ENCODE assay signal across 19 mouse cellular contexts in genomic region chr7:90046228-90046627, GRCm38 (mm10).
DNase-seq lines count a peak whose midpoint lies in the region; ATAC-seq lines count a peak whose summit lies in the region.
"Had no signal": no experiment of that assay in that cellular context is flagged by ENCODE, and none has a peak within 500 bp of the region (broad histone marks: within the 10 kb centered on the region; RNA-seq: fewer than 3 reads in every experiment).

No protein-coding gene starts in this region.

- H3K36me3 ChIP-seq in lung, embryonic 15.5 days = no peaks in the 10 kb centered on the region
- no peaks in the 10 kb centered on the region for H3K36me3 ChIP-seq in liver, embryonic 12.5 days
- no peaks in the 10 kb centered on the region for H3K36me3 ChIP-seq in stomach, embryonic 15.5 days
- H3K36me3 ChIP-seq: forebrain, embryonic 10.5 days; heart, embryonic 12.5 days; hindbrain, embryonic 13.5 days; kidney, embryonic 15.5 days; limb, embryonic 13.5 days; neural tube, embryonic 13.5 days had no signal

- H3K4me1 ChIP-seq in lung, embryonic 15.5 days = peaks cover 39% of the 10 kb centered on the region
- H3K4me1 ChIP-seq in brown adipose tissue, adult 24 weeks (ENCODE audit: control insufficient read depth, insufficient read depth, insufficient read length, low read length) = peaks cover 49% of the 10 kb centered on the region
- H3K4me1 ChIP-seq in liver, embryonic 12.5 days = peaks cover 92% of the 10 kb centered on the region
- peaks cover 8% of the 10 kb centered on the region for H3K4me1 ChIP-seq in stomach, embryonic 15.5 days

- no peak for ATAC-seq in lung, embryonic 15.5 days (ENCODE audit: borderline replicate concordance, extremely low read depth, low FRiP score, low TSS enrichment)
- no peak for ATAC-seq in liver, embryonic 12.5 days
- no peak for ATAC-seq in stomach, embryonic 15.5 days (ENCODE audit: insufficient read depth, low FRiP score, low read depth)
- ATAC-seq: forebrain, postnatal 0 days; inflammation-experienced regulatory T-cells, adult 6 months had no signal

- H3K9me3 ChIP-seq in lung, embryonic 15.5 days = no peaks in the 10 kb centered on the region
- H3K9me3 ChIP-seq in liver, embryonic 12.5 days (replicated peaks) = no peaks in the 10 kb centered on the region
- no peaks in the 10 kb centered on the region for H3K9me3 ChIP-seq in stomach, embryonic 15.5 days
- H3K9me3 ChIP-seq: forebrain, embryonic 10.5 days; heart, embryonic 12.5 days; hindbrain, embryonic 13.5 days; kidney, embryonic 15.5 days; limb, embryonic 13.5 days; neural tube, embryonic 13.5 days had no signal

- H3K4me2 ChIP-seq in lung, embryonic 15.5 days = no peak overlapping the region
- H3K4me2 ChIP-seq in liver, embryonic 12.5 days = peak overlapping the region; percentile 51
- H3K4me2 ChIP-seq in stomach, embryonic 15.5 days = no peak overlapping the region
- H3K4me2 ChIP-seq: heart, embryonic 12.5 days; hindbrain, embryonic 13.5 days; kidney, embryonic 15.5 days; limb, embryonic 13.5 days; neural tube, embryonic 13.5 days had no signal

- 72% methylated on average over 3 of the region's 3 CpGs for WGBS in lung, embryonic 15.5 days
- WGBS in liver, embryonic 12.5 days (ENCODE audit: insufficient replicate concordance) = 75% methylated on average over 3 of the region's 3 CpGs
- 62% methylated on average over 3 of the region's 3 CpGs for WGBS in stomach, embryonic 15.5 days

- no peaks in the 10 kb centered on the region for H3K27me3 ChIP-seq in lung, embryonic 15.5 days
- H3K27me3 ChIP-seq in liver, embryonic 12.5 days (replicated peaks) = no peaks in the 10 kb centered on the region
- H3K27me3 ChIP-seq in stomach, embryonic 15.5 days (replicated peaks) = no peaks in the 10 kb centered on the region
- H3K27me3 ChIP-seq: heart, embryonic 12.5 days; hindbrain, embryonic 13.5 days; kidney, embryonic 15.5 days; limb, embryonic 13.5 days; neural tube, embryonic 13.5 days had no signal

- no peak for DNase-seq in lung, postnatal 25 days (ENCODE audit: low spot score)
- DNase-seq in kidney, adult 18-20 months = no peak
- DNase-seq in embryo, embryonic 11 days = no peak
- DNase-seq: cerebellum, adult 11 months; forebrain, postnatal 0 days; layer of hippocampus, postnatal 36 days; midbrain, embryonic 14.5 days; right cerebral cortex, adult 18-20 months had no signal

- no peak overlapping the region for H3K4me3 ChIP-seq in lung, embryonic 15.5 days
- no peak overlapping the region for H3K4me3 ChIP-seq in brown adipose tissue, adult 24 weeks (ENCODE audit: insufficient read depth, low read depth, low read length)
- peak overlapping the region; percentile 36 for H3K4me3 ChIP-seq in liver, embryonic 12.5 days
- no peak overlapping the region for H3K4me3 ChIP-seq in stomach, embryonic 15.5 days (replicated peaks)
- H3K4me3 ChIP-seq: forebrain, embryonic 10.5 days; heart, embryonic 12.5 days; hindbrain, embryonic 13.5 days; kidney, embryonic 15.5 days; limb, embryonic 13.5 days; neural tube, embryonic 13.5 days had no signal

- H3K27ac ChIP-seq in lung, embryonic 15.5 days = peak overlapping the region; percentile 83
- H3K27ac ChIP-seq in brown adipose tissue, adult 24 weeks (replicated peaks; ENCODE audit: low read depth, low read length) = peak overlapping the region; percentile 64
- H3K27ac ChIP-seq in liver, embryonic 12.5 days = peak overlapping the region; percentile 87
- peak overlapping the region; percentile 68; the same call in 1 of the 2 replicates for H3K27ac ChIP-seq in stomach, embryonic 15.5 days
- H3K27ac ChIP-seq: forebrain, embryonic 10.5 days; hindbrain, embryonic 13.5 days; kidney, embryonic 15.5 days; limb, embryonic 13.5 days; neural tube, embryonic 13.5 days had no signal

- no peak overlapping the region for H3K9ac ChIP-seq in lung, embryonic 15.5 days
- H3K9ac ChIP-seq in liver, embryonic 12.5 days = peak overlapping the region; percentile 61
- H3K9ac ChIP-seq in stomach, embryonic 15.5 days = no peak overlapping the region
- H3K9ac ChIP-seq: forebrain, postnatal 0 days; heart, embryonic 12.5 days; hindbrain, embryonic 13.5 days; kidney, embryonic 15.5 days; limb, embryonic 13.5 days; neural tube, embryonic 13.5 days had no signal
